Mouse (Mus musculus) spleen, postnatal 36 days (tissue): ENCODE measurements around the gene Rbm12.
"Not testable (repeated sequence)": the region's sequence is repeated elsewhere in the genome, so short reads cannot be mapped to it uniquely, and the experiment has no call there.

ENCODE experiments used
- DNase-seq, 2 experiments: peaks; one replicate each; pipeline ENCODE4 v3.0.0; 2022; ENCODE audit warnings: low spot score in 2 of 2, mixed read lengths in 1 of 2

Gene Rbm12

GRCm38 (mm10) chr2:156111358-156112079 is at the start of gene Rbm12, which contains the start of gene Cpne1:
Gene Rbm12, minus strand, starts transcription at chr2:156111978.
Gene Cpne1, minus strand, starts transcription at chr2:156111965.
- peak; percentile 91 to 92 for DNase-seq

GRCm38 (mm10) chr2:156151538-156151937 is 39.8 kb upstream of the Rbm12 start:
- no peak for DNase-seq

GRCm38 (mm10) chr2:156147316-156147915 is 35.6 kb upstream of the Rbm12 start:
- DNase-seq, result no peak

GRCm38 (mm10) chr2:156146272-156146989 is 34.7 kb upstream of the Rbm12 start:
- no peak for DNase-seq

GRCm38 (mm10) chr2:156145486-156146130 is 33.8 kb upstream of the Rbm12 start:
- DNase-seq, result no peak

- DNase-seq, result peak; percentile 88 to 89
Observed at GRCm38 (mm10) chr2:156143953-156144724, 32.4 kb upstream of the Rbm12 start, which contains the start of the genes Romo1 and Nfs1. Gene Romo1, plus strand, starts transcription at chr2:156144039. Gene Nfs1, minus strand, starts transcription at chr2:156144186.

DNA sequence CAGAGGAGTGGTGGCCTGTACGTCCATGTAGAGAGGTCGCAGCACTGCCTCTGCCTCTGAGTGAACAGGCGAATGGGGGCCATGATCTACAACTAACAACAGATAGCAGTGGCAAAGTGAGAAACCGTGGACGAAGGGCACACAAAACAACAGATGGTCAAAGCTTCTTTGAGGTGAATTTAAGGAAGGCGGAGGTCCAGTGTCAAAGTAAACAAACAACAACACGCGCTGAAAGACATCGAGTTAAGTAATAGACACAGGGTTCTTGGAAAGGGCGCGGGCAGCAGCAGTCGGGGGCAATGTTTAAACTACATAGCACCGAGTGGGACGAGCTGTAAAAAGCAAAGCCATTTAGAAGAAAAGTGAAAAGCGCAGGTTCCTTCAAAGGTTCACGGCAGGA is 31.6 kb upstream of the Rbm12 start:
- no peak for DNase-seq

GRCm38 (mm10) chr2:156142820-156143219 is 31.0 kb upstream of the Rbm12 start:
- no peak for DNase-seq

GRCm38 (mm10) chr2:156135695-156136094 is 23.9 kb upstream of the Rbm12 start:
- DNase-seq, result no peak

DNA sequence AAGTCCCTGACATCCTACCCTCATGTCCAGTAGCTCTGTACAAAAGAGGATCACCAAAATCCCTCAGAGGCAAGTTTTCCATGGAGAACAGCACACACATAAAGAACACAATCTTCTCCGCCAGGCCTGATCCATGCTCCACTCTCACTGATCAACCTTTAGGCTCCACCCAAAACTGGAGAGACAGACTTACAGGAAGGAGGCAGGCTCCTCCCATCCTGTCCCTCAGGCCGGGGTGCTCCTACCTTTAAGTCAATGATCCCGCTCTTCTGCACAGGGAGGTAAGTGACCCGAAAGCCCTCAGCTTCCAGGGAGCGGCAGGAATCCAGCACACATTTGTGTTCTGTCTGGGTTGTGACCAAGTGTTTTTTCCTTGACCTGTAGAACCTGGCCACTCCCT is 22.4 kb upstream of the Rbm12 start:
- DNase-seq, result no peak

- no peak for DNase-seq
Observed at GRCm38 (mm10) chr2:156126992-156127391, 15.2 kb upstream of the Rbm12 start, which contains the start of gene Gm28036. Gene Gm28036, minus strand, starts transcription at chr2:156127092.

DNA sequence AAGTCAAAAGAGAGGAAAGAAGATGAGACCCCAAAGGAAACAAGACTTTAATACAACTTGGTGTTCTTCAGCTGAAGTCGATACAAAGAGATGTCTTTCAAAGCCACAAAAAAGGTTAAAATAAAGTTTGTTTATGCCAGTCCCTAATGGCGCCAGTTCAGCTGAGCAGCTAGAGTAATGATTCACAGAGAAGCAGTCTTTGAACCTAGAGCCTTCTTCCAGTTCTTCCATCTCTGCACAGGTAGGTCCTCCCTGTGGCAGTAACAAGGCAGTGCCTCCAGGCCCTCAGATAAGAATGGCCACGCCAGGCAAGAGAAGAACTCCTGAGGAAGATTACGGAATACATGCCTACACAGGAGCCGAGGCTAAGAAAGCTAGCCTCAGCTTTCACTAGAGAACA is 12.0 kb upstream of the Rbm12 start:
- DNase-seq, result no peak

DNA sequence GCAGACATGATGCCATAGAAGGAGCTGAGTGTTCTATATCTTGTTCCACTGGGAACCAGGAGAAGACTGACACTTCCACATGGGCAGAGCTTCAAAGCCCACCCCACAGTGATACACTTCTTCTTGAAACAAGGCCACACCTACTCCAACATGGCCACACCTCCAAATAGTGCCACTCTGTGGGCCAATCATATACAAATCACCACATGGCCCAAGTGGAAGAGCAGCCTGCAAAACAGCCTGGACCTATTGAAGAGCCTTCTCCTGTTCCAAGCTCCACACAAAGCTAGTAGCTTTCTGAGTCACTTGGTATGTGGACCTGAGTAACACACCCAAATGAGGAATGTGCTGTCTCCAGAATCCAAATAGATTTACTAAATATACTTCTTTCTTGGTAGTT is 7.8 kb upstream of the Rbm12 start:
- no peak for DNase-seq

DNA sequence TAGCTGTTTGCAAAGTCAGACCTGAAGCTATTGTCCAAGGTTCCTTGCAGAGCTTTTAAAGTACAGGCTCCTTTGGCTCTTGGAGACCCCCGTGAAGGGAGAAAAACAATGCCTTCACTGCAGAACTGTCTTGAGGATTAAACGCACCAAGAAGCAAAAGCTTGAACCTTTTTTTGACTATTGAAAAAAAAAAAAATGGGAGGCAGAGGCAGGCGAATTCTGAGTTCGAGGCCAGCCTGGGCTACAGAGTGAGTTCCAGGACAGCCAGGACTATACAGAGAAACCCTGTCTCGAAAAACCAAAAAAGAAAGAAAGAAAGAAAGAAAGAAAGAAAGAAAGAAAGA is 274 bp upstream of the Rbm12 start:
- DNase-seq, result not testable (repeated sequence)

DNA sequence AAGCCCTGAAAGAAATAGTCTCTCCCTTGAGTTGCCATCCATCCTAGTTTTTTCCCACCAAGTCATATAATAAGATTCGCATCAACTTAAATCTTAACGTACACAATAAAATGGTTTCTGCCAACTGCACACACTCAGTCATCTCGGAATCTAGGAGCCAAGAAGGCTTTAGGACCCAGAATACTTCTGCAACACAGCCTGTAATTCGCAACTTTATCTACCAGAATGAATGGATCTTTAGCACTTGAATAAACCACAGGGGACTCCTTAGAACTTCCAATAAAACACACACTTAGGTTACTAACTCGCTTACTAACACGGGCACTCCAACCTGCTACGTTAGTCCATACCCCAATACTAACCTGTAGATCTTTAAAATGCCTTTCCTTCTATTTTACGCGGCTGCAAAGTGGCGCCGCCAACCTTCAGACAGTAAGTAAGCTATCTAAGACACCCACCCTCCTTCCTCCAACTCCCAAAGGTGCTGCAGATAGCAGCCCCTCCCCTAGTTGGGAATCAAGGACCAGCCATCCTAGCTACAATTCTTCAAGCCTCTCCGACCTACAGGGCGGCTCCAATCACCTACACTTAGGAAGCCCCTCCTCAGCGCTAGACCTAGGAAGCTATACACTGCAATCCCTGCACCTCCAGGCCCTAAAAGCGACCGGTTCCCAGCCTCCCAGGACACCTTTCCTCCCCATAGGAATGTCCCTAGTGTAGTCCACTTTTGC is 986 bp downstream of the Rbm12 start:
- peak in 1 of 2 experiments; percentile 4 for DNase-seq

DNA sequence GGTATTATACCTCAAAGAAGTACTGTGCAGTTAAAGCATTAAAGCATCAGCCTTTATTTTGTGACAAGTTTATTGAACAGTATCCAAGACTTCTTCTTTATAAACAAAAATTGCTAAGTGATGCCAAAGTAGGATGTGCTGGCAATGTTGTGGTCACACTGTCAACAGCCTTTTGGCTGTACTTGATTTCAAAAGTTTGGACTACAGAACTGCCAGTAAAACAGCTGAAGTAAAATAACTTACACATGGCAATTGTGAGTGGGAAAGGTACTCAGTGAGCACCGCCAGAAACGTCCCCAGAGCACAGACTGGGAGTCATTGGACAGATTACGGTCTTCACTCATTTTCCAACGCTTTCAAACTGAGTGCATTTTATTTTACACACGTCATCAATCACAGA is 19.9 kb downstream of the Rbm12 start:
- DNase-seq, result no peak

- DNase-seq, result no peak
Observed at GRCm38 (mm10) chr2:156089799-156090198, 22.0 kb downstream of the Rbm12 start.

- DNase-seq, result no peak
Observed at GRCm38 (mm10) chr2:156087391-156088110, 24.2 kb downstream of the Rbm12 start.

DNA sequence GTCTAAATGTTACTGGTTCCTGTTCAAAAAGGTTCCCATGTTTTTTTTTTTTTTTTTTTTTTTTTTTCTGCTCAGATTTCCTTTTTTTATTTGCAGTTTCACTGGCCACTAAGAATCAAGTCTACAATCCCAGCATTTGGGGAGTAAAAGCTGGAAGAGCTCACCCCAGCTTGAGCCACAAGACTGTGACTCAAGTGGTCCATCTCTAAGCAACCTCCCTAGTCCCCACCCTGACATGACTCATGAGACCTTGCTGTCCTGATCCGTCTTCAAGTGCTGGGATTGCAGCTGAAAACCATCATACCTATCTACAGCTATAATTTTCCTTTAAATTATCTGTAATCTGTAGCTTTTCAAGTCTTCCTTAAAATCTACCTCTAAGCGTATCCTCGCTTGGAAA is 27.2 kb downstream of the Rbm12 start:
- DNase-seq, result no peak

GRCm38 (mm10) chr2:156080391-156080790 is 31.4 kb downstream of the Rbm12 start:
- DNase-seq, result no peak
